Mouse (Mus musculus) forebrain, embryonic 16.5 days (tissue): ENCODE data around the gene Nr1i2. TPM values are rescaled to one million over a fixed set of nuclear protein-coding genes. Genes with fewer than 3 reads are reported as not detected.
"Not testable (repeated sequence)": the region's sequence is repeated elsewhere in the genome, so short reads cannot be mapped to it uniquely, and the experiment has no call there.

Experiments used
- ATAC-seq: fragments of 200-750 bp; cut with Nextera tagmentation; 2 replicates; pipeline ENCODE4 v1.8.0; 2017; ENCODE audit warnings: mild to moderate bottlenecking, moderate library complexity
- H3K27ac ChIP-seq: fragments of 300-500 bp; sonication (generic); 2 replicates; pipeline ENCODE4 v1.5.1; 2014; ENCODE audit warnings: low read length, control low read depth
- H3K27me3 ChIP-seq: fragments of 300-500 bp; sonication (generic); replicated peaks from 2 replicates; pipeline ENCODE4 v1.6.1; 2014; ENCODE audit warnings: low read length; ENCODE audit not compliant: control insufficient read depth, insufficient read depth
- H3K36me3 ChIP-seq: fragments of 300-500 bp; sonication (generic); 2 replicates; pipeline ENCODE4 v1.6.1; 2014; ENCODE audit not compliant: control insufficient read depth, insufficient read depth
- H3K4me1 ChIP-seq: fragments of 300-500 bp; sonication (generic); replicated peaks from 2 replicates; pipeline ENCODE4 v1.6.1; 2014; ENCODE audit warnings: low read length; ENCODE audit not compliant: control insufficient read depth, insufficient read depth
- H3K4me2 ChIP-seq: fragments of 300-500 bp; sonication (generic); 2 replicates; pipeline ENCODE4 v1.6.1; 2014; ENCODE audit warnings: mild to moderate bottlenecking, low read length, control low read depth
- H3K4me3 ChIP-seq: fragments of 300-500 bp; sonication (generic); replicated peaks from 2 replicates; pipeline ENCODE4 v1.5.1; 2014; ENCODE audit warnings: mild to moderate bottlenecking, low read length, control low read depth
- H3K9ac ChIP-seq: fragments of 300-500 bp; sonication (generic); replicated peaks from 2 replicates; pipeline ENCODE4 v1.6.1; 2014; ENCODE audit warnings: low read depth, low read length, control low read depth
- H3K9me3 ChIP-seq: fragments of 300-500 bp; sonication (generic); 2 replicates; pipeline ENCODE4 v1.6.1; 2016; ENCODE audit warnings: low read length; ENCODE audit not compliant: control insufficient read depth
- WGBS: fragments of 180-500 bp; shearing (Covaris S2); extraction: QIAGEN DNeasy Blood & Tissue Kit; methylation state at CpG from one replicate; pipeline ENCODE4 v1.1.7; 2014; 5-methylcytosine and 5-hydroxymethylcytosine counted together
- polyA plus RNA-seq: library from polyadenylated mRNA; unstranded; fragments of >200 nt; fragmentation: Nextera tagmentation; extraction: Ambion mirVana; gene quantifications from 2 replicates; pipeline ENCODE4 v1.2.1, GENCODE M21; 2015

Gene Nr1i2
- polyA plus RNA-seq, 1 experiment from 2014 or later, result not detected

DNA sequence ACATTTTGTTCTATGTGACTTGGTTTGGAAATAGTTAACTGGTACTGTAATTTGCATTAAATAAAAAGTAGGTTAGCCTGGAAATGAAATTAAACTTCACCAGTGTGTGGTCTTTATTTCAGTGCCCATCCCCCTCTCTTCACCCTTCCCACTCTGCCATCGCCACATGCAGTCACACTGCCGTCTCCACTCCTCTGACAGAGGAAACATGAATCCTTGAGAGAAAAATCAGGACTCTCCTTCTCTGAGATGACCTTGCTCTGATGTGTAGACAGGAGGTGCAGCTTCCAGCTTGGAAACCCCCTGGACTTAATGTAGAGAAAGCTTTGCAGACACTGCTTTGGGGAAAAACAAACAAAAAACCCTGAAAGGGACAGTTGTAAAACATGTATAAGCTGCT lies 49.2 kb downstream of the Nr1i2 start:
- no peak overlapping the region for H3K4me3 ChIP-seq
- peaks cover 10% of the 10 kb centered on the region for H3K36me3 ChIP-seq
- H3K4me1 ChIP-seq, result no peaks in the 10 kb centered on the region
- H3K27ac ChIP-seq, result no peak overlapping the region
- H3K4me2 ChIP-seq, result no peak overlapping the region
- no peaks in the 10 kb centered on the region for H3K9me3 ChIP-seq
- H3K27me3 ChIP-seq, result no peaks in the 10 kb centered on the region
- no peak overlapping the region for H3K9ac ChIP-seq
- no peak for ATAC-seq
- WGBS, result 54% methylated on average over 2 of the region's 2 CpGs

DNA sequence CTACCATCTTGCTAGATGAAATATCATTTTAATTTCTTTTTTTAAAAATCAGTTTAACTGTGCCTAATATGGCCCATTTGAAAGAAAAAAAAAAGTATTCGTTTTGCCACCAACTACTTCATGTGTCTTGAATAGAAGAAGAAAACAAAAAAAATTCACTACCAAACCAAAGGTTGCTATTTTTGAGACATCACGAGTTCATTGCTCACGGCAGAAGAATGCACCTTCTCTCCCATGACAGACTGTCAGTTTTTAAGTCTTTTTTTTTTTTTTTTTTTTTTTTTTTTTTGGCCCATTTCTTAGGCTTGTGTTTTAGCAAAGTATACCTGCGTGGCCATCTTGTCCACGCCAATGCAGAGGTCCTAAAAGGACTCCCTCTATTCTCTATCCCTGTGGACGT lies 50.5 kb downstream of the Nr1i2 start:
- no peak for ATAC-seq
- Histone ChIP-seq H3K9ac (no peak overlapping the region), H3K9me3 (no peaks in the 10 kb centered on the region), H3K27me3 (no peaks in the 10 kb centered on the region), H3K36me3 (peaks cover 12% of the 10 kb centered on the region), H3K4me2 (no peak overlapping the region), H3K4me1 (no peaks in the 10 kb centered on the region), H3K4me3 (no peak overlapping the region), H3K27ac (no peak overlapping the region)
- 90% methylated on average over 6 of the region's 6 CpGs for WGBS

DNA sequence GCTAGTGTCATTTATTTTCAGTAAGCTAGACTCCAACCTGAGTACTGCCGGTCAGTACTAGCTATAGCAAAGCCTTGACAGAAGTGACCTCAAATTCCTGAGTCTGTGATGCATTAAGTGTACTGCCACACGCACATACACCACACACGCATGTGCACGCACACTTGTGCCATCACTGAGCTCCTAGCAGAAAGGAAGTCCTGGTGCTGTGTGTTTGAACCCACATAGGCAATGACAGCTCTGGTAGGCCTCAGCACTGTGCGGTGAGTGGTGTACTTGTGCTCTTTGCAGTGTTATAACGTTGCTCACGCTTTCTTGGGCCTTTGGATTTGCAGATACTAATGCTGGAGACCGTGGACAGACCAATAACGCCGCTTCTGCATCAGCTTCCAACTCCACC lies 54.5 kb downstream of the Nr1i2 start:
- no peak overlapping the region for H3K4me2 ChIP-seq
- H3K36me3 ChIP-seq, result peaks cover 9% of the 10 kb centered on the region; the same call in 1 of the 2 replicates
- H3K9ac ChIP-seq, result no peak overlapping the region
- no peaks in the 10 kb centered on the region for H3K4me1 ChIP-seq
- no peak for ATAC-seq
- H3K27ac ChIP-seq, result no peak overlapping the region
- H3K9me3 ChIP-seq, result no peaks in the 10 kb centered on the region
- WGBS, result 98% methylated on average over 10 of the region's 10 CpGs
- H3K4me3 ChIP-seq, result no peak overlapping the region
- no peaks in the 10 kb centered on the region for H3K27me3 ChIP-seq

DNA sequence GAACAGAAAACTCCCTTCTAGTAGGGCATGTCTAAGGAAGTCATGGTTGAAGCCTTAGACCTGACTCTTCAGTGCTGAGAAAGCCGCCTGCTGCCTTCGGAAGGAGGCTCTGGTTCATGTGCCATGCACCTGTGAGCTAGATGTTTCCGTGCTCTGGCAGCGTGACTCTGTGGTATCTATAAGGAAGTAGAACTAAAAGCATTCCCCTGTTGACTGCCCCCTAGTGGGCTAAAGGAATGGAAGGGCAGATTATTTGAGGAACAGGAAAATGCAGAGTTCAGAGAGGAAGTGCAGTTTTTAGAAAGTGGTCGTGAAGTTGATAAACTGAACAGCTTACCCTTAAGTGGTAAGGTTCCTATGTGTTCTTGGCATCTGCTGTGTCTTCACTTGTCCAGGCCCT lies 54.9 kb downstream of the Nr1i2 start:
- no peaks in the 10 kb centered on the region for H3K9me3 ChIP-seq
- H3K27ac ChIP-seq, result no peak overlapping the region
- H3K27me3 ChIP-seq, result no peaks in the 10 kb centered on the region
- WGBS, result 84% methylated on average over 5 of the region's 5 CpGs
- H3K4me1 ChIP-seq, result no peaks in the 10 kb centered on the region
- H3K9ac ChIP-seq, result no peak overlapping the region
- ATAC-seq, result no peak
- peaks cover 9% of the 10 kb centered on the region; the same call in 1 of the 2 replicates for H3K36me3 ChIP-seq
- no peak overlapping the region for H3K4me3 ChIP-seq
- no peak overlapping the region for H3K4me2 ChIP-seq

DNA sequence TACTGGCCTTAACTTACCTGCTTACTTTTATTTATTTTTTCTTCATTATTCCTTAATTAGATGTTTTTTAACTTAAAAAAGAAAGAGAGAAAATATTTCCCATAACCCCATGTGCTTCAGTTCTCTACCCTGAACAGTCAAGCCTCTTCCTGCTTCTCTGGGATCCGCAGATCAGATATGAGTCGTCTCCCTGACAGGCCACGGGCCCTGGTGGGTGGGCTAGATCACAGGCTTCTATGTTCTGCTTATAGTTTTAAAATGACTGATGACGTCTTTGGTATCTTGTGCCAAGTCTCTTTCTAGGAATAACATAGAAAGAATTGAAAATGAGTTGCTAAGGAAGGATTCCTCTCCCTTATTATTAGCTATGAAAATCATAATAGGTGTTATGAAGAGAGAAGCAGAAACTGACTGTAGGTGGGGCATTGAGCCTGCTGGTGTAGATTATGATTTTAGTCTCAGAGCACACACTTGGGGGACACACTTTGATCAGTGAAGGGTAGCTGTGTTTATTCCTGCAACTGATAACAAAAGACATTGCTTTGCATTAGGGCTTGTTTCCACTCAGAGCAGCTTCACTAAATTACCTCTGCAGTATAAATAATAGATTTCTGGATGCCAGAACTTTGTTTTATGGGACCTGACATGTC lies 57.6 kb downstream of the Nr1i2 start:
- no peak overlapping the region for H3K4me3 ChIP-seq
- WGBS, result 78% methylated on average over 4 of the region's 4 CpGs
- peaks cover 7% of the 10 kb centered on the region; the same call in 1 of the 2 replicates for H3K36me3 ChIP-seq
- no peaks in the 10 kb centered on the region for H3K9me3 ChIP-seq
- no peak overlapping the region for H3K4me2 ChIP-seq
- H3K4me1 ChIP-seq, result no peaks in the 10 kb centered on the region
- no peak overlapping the region for H3K27ac ChIP-seq
- H3K27me3 ChIP-seq, result no peaks in the 10 kb centered on the region
- no peak overlapping the region for H3K9ac ChIP-seq
- no peak for ATAC-seq

DNA sequence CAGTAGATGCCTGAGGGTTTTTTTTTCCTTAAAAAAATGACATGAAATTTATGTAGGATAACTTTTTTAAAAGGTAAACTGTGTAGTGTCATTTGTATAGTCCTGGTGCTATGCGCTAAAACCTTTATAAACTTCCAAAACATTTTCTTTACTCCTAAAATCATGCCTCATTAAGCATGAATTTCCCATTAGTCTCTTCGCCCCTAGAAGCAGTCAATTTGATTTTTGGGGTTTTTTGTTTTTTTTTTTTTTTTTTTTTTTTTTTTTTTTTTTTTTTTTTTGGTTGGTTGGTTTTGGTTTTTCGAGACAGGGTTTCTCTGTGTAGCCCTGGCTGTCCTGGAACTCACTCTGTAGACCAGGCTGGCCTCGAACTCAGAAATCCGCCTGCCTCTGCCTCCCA lies 72.1 kb downstream of the Nr1i2 start:
- not testable (repeated sequence) for H3K4me1 ChIP-seq, H3K9ac ChIP-seq, H3K4me3 ChIP-seq, H3K9me3 ChIP-seq, H3K4me2 ChIP-seq, H3K27ac ChIP-seq, H3K27me3 ChIP-seq, ATAC-seq
- WGBS, result 89% methylated on average over 5 of the region's 5 CpGs
- peaks cover 21% of the 10 kb centered on the region for H3K36me3 ChIP-seq

DNA sequence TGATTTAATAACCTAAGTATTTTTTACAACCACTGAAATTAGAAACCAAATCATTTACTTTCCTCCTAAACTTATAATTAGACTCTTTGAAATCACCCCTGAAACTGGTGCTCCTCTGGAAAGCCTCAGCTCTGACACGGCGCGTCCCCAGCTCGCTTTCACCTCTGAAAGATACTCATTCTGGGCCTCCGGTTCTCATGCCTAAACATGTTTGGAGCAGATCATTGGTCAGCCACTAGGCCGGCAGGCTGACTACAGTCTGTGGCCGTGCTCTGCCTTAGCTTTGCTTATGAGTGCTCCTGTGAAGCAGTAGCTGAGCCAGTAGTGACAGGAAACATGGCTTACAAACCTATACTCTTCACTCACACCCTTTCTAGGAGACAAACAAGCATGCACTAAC lies 89.4 kb downstream of the Nr1i2 start:
- no peak overlapping the region for H3K4me3 ChIP-seq

More for the DNA sequence above, 89.4 kb downstream of the Nr1i2 start:
- Histone ChIP-seq H3K27ac (no peak overlapping the region), H3K9ac (no peak overlapping the region), H3K4me2 (no peak overlapping the region), H3K4me1 (no peaks in the 10 kb centered on the region), H3K36me3 (peaks cover 5% of the 10 kb centered on the region; the same call in 1 of the 2 replicates), H3K9me3 (no peaks in the 10 kb centered on the region), H3K27me3 (no peaks in the 10 kb centered on the region)
- 94% methylated on average over 7 of the region's 7 CpGs for WGBS
- no peak for ATAC-seq

Other genes starting within 250 kb of the Nr1i2 start
- 155 and 159 TPM in 2 replicates for gene Gsk3b, start 205.8 kb downstream of the Nr1i2 start, polyA plus RNA-seq
- gene Maats1, start 47.3 kb upstream of the Nr1i2 start, polyA plus RNA-seq, result 0.43 and 0.66 TPM in 2 replicates
- 85.4 and 88.6 TPM in 2 replicates for gene Cox17, start 52.2 kb upstream of the Nr1i2 start, polyA plus RNA-seq
- not detected in 2 replicates for gene Gm21987, start 52.2 kb upstream of the Nr1i2 start, polyA plus RNA-seq
- gene Popdc2, start 67.4 kb upstream of the Nr1i2 start, polyA plus RNA-seq, result 0.31 and 0.51 TPM in 2 replicates
- gene Pla1a, start 138.3 kb upstream of the Nr1i2 start, polyA plus RNA-seq, result 0.36 and 0.38 TPM in 2 replicates
- gene Adprh, start 157.9 kb upstream of the Nr1i2 start, polyA plus RNA-seq, result 136 and 140 TPM in 2 replicates
- gene Cd80, start 160.7 kb upstream of the Nr1i2 start, polyA plus RNA-seq, result 0.41 and 0.52 TPM in 2 replicates
- 34.2 and 36.6 TPM in 2 replicates for gene Timmdc1, start 227.8 kb upstream of the Nr1i2 start, polyA plus RNA-seq